Mouse (Mus musculus) gastrocnemius, adult 2 months (tissue): ENCODE results near the gene Ambra1. TPM values are rescaled to one million over a fixed set of nuclear protein-coding genes. Genes with fewer than 3 reads are reported as not detected.

Experiments
- DNase-seq: peaks from one replicate; pipeline ENCODE4 v3.0.0; 2022
- H3K27ac ChIP-seq: fragments of 200-600 bp; 2 replicates; pipeline ENCODE4 v1.8.1; 2022; ENCODE audit warnings: mild to moderate bottlenecking
- H3K4me3 ChIP-seq: fragments of 200-600 bp; 2 replicates; pipeline ENCODE4 v1.8.1; 2022; ENCODE audit warnings: mild to moderate bottlenecking, moderate library complexity
- CTCF ChIP-seq: fragments of 200-600 bp; IDR thresholded peaks from 2 replicates; pipeline ENCODE4 v1.8.1; 2022; ENCODE audit warnings: antibody characterized with exemption, mild to moderate bottlenecking, moderate library complexity
- intact Hi-C: fragments of 180-260 bp; cut with DNase I; formaldehyde crosslinking; loops from one replicate; pipeline ENCODE4 v1.15.1; 2025
- total RNA-seq, 2 experiments: library from RNA; stranded (reverse); gene quantifications; 2 replicates each; pipeline ENCODE4 v1.2.3; 2021

Ambra1 gene
- total RNA-seq, 2 experiments from 2014 or later, result 16.7 to 18.1 TPM

DNA sequence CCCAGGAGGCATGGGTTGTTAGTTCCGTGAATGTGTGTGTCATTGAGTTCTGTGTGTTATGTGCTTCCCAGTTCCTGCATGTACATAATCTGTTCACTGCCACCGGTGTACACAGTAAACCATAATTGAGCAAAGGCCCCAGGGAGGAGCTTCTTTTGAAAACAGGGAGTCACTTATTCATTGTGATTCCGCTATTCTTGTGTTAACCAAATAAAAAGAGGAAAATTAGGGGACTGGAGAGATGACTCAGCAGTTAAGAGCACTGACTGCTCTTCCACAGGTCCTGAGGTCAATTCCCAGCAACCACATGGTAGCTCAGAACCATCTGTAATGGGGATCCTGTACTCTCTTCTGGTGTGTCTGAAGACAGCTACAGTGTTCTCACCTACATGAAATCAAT, 164.8 kb downstream of the Ambra1 start:
- no peak for TF ChIP-seq CTCF
- intact Hi-C loops, result no loop called here
- DNase-seq, result no peak
- Histone ChIP-seq H3K4me3 (no peak overlapping the region), H3K27ac (no peak overlapping the region)

DNA sequence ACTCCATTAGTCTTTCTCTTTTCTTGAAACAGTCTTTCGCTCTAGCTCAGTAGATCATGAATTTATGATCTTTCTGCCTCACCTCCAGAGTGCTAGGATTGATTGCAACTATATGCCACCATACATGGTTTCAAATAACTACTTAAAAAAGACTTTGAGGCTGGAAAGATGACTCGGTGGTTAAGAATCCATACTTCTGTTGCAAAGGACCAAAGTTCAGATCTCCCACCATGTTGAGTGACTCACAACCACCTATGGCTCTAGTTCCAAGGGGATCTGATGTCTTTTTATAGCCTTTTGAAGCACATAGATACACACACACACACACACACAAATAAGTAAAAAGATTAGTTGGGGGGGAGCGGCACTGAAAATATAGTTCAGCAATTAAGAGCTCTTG, 165.5 kb downstream of the Ambra1 start:
- intact Hi-C loops, result no loop called here

DNA sequence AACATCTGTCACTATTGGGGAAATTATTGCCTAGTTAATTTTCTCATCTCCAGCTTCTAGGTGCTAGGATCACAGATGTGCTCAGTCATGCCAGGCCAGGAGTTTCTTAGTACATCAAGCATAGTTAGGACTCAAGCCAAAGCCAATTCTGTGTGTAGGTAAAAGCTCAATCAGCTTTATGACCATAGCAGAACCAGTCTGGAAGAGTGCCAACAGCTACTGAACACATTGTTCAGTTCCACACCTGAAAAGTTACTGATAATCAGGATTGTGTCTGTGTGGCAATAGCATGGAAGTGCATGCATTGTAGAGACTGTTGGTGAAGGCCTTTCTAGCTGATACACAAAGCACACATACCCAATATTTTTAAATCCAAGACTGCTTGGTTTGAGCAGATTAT, 168.0 kb downstream of the Ambra1 start:
- intact Hi-C loops, result no loop called here
- TF ChIP-seq CTCF, result no peak

More for the DNA sequence above, 165.5 kb downstream of the Ambra1 start:
- no peak overlapping the region for H3K27ac ChIP-seq
- no peak for TF ChIP-seq CTCF
- no peak for DNase-seq
- no peak overlapping the region for H3K4me3 ChIP-seq

DNA sequence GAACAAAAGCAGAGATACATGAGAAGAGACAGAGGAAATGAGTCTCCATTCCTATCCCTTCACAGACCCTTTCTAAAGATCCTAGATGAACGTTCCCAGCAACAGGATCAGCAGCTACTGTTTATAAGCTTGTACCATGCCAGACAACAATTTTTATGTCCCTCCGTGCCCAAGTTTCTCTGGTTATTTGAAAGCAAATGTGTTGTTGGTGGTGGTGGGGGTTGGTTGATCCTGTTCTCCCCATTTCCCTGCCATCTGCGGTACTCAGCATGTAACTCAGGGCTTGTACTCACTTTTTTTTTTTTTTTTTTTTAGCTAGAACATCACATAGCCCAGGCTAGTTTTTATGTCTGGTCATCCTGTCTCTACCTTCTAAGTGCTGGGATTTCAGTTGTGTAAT, 169.2 kb downstream of the Ambra1 start:
- no peak for TF ChIP-seq CTCF
- DNase-seq, result no peak
- no peak overlapping the region for H3K27ac ChIP-seq
- intact Hi-C loops, result no loop called here
- H3K4me3 ChIP-seq, result no peak overlapping the region

More for the DNA sequence above, 168.0 kb downstream of the Ambra1 start:
- no peak for DNase-seq
- H3K27ac ChIP-seq, result no peak overlapping the region
- no peak overlapping the region for H3K4me3 ChIP-seq

DNA sequence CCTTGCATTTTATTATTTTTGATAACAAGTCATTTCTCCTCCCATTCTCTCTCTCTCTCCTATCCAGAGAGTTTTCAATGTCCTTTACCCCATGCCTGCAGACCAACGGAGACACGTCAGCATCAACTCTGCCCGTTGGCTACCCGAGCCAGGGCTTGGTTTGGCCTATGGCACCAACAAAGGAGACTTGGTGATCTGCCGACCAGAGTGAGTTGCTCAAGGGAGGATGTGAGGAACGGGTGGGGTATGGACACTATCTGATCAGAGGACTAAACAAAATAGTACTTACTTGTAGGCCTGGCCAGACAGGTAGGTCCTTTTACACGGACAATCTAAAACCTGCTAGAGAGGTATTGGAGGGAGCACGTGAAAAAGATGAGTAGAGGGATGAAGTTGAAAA, 170.5 kb downstream of the Ambra1 start:
- Histone ChIP-seq H3K4me3 (no peak overlapping the region), H3K27ac (no peak overlapping the region)
- no peak for DNase-seq
- no peak for TF ChIP-seq CTCF
- intact Hi-C loops, result no loop called here

DNA sequence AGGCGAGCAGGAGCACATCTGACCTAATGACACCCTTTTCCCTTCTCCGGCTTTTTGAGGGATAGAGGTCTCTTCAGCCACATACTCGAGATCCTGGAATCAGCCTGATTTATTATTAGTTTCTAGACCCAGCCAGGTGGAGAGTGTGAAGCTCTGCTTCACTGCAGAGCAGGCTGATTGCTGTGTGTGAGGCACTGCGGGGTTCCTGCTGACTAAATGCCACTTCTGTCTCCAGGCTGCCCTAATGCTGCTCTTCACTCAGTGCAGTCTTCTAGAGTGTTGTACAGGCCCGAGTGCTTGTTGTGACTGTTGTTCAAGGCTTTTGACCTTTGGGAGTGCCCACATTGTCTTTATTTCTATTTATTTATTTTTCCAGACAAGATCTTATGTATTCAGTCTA, 172.4 kb downstream of the Ambra1 start:
- TF ChIP-seq CTCF, result no peak
- no peak overlapping the region for H3K4me3 ChIP-seq
- intact Hi-C loops, result no loop called here
- DNase-seq, result no peak
- no peak overlapping the region for H3K27ac ChIP-seq

DNA sequence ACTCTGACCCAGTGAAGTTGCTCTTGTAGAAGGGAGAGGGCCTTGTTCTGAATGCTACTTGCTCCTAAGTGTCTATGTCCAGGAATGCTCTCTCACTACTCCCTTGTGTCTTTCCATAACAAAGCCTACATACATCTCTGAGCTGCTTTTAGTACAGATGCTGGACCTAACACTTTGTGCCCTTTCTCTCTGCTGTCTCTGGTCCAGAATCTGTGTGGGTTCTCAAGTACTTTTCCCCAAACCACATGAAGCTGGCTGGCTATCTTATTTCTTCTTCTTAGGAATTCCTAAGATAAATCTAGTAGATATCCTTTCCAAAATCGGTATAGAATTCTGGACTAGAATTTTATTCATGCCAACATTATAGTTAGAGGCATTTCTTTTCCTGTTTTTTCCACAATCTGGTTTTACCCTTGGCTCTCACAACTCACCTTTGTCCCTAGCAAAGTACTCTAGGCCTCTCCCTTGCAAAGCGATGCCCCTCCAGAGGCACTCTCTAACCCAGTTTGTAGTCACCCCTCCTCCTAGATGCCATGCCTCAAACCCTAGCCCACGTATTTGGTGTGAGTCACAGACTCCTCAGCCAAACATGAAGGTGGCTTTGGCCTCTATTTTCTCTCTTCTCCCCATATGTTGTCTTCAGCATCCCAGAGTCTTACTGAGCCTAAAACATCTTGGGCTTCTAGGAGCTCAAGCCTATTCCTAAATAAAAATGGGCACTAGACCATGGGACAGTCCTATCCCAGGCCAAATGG, 173.4 kb downstream of the Ambra1 start:
- H3K27ac ChIP-seq, result no peak overlapping the region
- intact Hi-C loops, result no loop called here
- DNase-seq, result no peak
- no peak for TF ChIP-seq CTCF
- H3K4me3 ChIP-seq, result no peak overlapping the region

DNA sequence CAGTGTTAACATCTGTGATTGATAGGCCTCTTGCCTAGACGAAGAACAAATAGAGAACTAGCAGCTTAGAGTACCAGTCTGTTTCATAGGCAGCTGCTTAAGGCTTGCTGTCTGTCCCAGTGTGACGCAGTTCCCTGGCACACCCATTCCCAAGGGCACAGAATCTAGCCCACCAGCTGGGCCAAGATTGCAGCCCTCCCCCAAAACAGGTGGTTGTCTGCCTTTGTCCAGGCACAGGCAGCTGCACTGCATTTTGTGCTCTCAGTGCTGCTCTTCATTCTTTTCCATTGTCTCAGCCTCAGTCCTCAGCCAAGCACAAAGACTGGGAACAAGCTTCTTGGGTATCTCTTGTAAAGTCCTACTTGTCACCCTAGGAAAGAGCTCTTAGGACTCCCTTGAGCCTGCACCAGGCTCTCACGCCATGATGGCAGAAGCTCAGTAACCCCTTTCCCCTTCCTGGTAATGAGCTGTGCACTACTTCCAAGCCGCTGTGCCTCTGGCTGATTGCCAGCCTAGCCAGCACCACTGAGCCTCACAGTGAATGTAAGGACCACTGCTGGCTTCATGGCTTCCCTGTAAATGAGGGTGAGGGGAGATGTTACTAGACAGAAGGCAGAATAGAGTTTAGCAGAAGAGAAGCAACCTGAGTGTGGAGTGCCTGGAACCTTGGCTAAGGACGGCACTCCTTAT, 174.8 kb downstream of the Ambra1 start:
- intact Hi-C loops, result no loop called here
- H3K4me3 ChIP-seq, result no peak overlapping the region
- no peak overlapping the region for H3K27ac ChIP-seq
- no peak for DNase-seq
- no peak for TF ChIP-seq CTCF

DNA sequence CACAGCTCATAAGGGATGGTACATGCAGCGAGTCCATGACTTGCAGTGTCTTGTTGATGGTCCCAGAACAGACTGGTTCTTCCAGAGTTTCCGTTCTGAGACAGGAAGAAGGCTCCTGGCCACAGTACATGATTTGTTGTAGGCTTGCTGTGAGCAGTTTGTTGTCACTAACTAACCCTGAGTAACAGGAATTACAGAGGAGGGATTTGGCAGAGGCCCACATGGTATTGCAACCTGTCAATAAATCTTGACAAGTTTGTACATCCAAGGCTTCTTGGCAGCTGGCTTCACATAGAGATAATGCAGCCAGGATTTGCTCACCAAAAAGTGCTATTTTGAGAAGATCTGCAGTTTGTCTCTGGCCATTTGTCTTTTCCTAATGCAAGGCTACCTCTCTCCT, 176.2 kb downstream of the Ambra1 start:
- DNase-seq, result no peak
- Histone ChIP-seq H3K27ac (no peak overlapping the region), H3K4me3 (no peak overlapping the region)
- intact Hi-C loops, result no loop called here
- no peak for TF ChIP-seq CTCF

DNA sequence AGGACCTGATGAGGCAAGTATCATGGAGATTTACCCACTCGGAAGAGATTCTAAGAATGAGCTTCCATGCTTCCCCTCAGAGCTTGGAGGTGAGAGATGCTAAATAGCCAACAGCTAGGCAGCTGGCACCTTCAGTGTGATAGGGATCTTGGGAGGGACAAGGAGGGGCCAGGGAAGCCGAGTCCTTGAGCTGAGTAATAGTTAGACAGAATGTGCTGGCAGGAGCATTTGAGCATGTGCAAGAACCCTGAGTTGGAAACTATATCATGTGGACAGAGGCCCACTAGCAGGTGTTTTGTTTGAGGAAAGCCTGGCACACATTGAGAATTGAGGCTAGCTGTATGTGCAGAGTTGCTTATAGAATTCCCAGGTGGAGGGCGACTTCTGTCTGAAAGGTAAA, 182.7 kb downstream of the Ambra1 start:
- TF ChIP-seq CTCF, result no peak
- Histone ChIP-seq H3K4me3 (no peak overlapping the region), H3K27ac (no peak overlapping the region)
- intact Hi-C loops, result no loop called here
- no peak for DNase-seq

DNA sequence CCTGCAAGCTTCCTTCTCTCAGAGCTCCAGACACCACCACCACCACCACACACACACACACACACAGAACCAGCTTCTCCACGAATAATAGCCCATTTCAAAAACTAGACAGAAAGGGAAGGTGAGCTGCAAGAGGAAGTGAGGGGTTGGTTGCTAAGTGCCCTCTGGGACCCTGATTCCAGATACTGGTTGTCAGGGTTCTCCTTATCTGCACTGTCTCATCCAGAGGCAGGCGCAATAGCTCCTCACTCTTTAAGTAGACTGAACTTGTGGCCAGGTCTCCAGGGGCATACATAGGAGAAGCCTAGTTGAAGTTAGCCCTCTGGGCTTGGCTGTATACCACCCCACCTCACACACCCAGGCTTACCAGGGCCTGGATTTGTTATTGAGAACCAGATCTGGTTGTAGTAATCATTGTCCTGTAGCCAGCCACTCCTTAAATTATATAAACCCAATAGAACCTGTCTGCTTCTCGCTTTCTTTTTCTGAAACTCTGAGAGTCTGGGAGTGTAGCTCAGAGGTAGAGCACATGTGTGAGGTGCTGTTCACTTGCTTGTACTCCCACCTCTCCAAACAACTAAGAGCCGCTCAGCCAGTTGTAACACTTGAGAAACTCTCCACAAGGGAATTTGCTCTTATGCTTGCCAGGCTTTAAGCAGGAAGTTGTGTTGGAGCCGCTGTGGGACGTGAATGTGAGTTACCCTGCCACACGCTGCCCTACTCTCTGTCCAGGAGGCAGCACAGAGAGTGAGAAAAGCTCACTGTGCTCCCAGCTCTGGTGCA, 183.6 kb downstream of the Ambra1 start:
- intact Hi-C loops, result no loop called here
- no peak for TF ChIP-seq CTCF
- DNase-seq, result no peak
- no peak overlapping the region for H3K4me3 ChIP-seq
- no peak overlapping the region for H3K27ac ChIP-seq

DNA sequence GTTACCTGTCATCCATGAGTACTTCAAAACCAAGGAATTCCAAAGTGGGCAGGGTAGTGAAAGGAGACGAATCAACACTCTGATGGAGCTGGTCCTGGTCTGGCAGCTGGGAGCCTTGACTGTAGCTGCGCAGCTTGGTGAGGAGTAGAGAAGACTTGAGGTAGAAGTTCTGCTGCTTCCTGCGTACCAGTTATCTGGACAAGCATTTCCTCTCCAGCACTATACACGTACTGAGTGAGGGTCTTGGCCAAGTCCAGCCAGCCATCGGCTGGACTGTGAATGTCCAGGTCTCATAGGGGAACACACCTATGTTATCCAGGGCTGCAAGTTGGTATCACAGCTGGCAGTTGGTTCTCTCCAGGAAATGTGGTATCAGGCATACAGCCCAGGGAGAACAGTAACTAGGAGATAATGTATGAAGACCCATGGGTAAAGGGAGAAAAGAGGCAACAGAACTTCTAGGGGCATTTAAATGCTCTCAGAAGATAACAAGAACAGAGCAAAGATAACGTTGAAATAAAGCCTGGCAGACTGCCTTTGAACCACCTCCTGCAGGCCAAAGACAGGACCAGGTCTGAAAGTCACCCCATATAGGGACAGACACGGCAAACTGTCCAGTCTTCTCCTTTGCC, 186.5 kb downstream of the Ambra1 start:
- Histone ChIP-seq H3K4me3 (no peak overlapping the region), H3K27ac (no peak overlapping the region)
- no peak for TF ChIP-seq CTCF
- intact Hi-C loops, result no loop called here
- no peak for DNase-seq

DNA sequence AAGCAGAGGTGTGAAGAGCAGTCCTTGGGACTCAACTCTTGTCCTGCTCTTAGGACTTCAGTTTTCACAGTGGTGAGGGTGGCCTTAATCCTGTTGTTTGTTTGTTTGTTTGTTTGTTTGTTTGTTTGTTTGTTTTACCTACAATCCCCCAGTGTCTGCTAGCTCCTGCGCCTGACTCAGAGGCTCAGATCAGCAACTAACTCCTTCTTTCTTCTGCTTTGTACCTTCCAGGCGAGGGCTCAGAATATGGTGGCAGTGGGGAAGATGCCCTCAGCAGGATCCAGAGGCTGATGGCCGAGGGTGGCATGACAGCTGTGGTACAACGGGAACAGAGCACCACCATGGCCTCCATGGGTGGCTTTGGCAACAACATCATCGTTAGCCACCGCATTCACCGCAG, 187.2 kb downstream of the Ambra1 start:
- DNase-seq, result no peak
- intact Hi-C loops, result no loop called here
- H3K4me3 ChIP-seq, result no peak overlapping the region
- no peak overlapping the region for H3K27ac ChIP-seq
- no peak for TF ChIP-seq CTCF
